Mouse (Mus musculus) heart, embryonic 15.5 days (tissue): ENCODE results near the gene Qprt. TPM values are rescaled to one million over a fixed set of nuclear protein-coding genes. Genes with fewer than 3 reads are reported as not detected.
A peak's percentile ranks its signal among the peaks of the same experiment; 100 is the strongest.

Experiments
- ATAC-seq: fragments of 200-750 bp; cut with Nextera tagmentation; replicated peaks from 2 replicates; pipeline ENCODE4 v1.8.0; 2017; ENCODE audit warnings: low read depth, moderate TSS enrichment; ENCODE audit not compliant: insufficient number of reproducible peaks, insufficient read depth, low FRiP score
- H3K27ac ChIP-seq: fragments of 300-500 bp; sonication (generic); 2 replicates; pipeline ENCODE4 v1.5.1; 2015; ENCODE audit warnings: mild to moderate bottlenecking, inconsistent platforms
- H3K27me3 ChIP-seq: fragments of 300-500 bp; sonication (generic); 2 replicates; pipeline ENCODE4 v1.6.1; 2015; ENCODE audit warnings: inconsistent platforms
- H3K36me3 ChIP-seq: fragments of 300-500 bp; sonication (generic); 2 replicates; pipeline ENCODE4 v1.6.1; 2015; ENCODE audit warnings: mild to moderate bottlenecking, inconsistent platforms
- H3K4me1 ChIP-seq: fragments of 300-500 bp; sonication (generic); replicated peaks from 2 replicates; pipeline ENCODE4 v1.6.1; 2015; ENCODE audit warnings: inconsistent platforms
- H3K4me2 ChIP-seq: fragments of 300-500 bp; sonication (generic); 2 replicates; pipeline ENCODE4 v1.6.1; 2015; ENCODE audit warnings: inconsistent platforms, mild to moderate bottlenecking, moderate library complexity
- H3K4me3 ChIP-seq: fragments of 300-500 bp; sonication (generic); 2 replicates; pipeline ENCODE4 v1.5.1; 2015; ENCODE audit warnings: mild to moderate bottlenecking, inconsistent platforms
- H3K9ac ChIP-seq: fragments of 300-500 bp; sonication (generic); 2 replicates; pipeline ENCODE4 v1.6.1; 2015; ENCODE audit warnings: mild to moderate bottlenecking, inconsistent platforms
- H3K9me3 ChIP-seq: fragments of 300-500 bp; sonication (generic); replicated peaks from 2 replicates; pipeline ENCODE4 v1.6.1; 2016; ENCODE audit warnings: inconsistent platforms
- WGBS: fragments of 180-500 bp; shearing (Covaris S2); methylation state at CpG from one replicate; pipeline ENCODE4 v1.1.7; 2015; ENCODE audit warnings: mixed read lengths; 5-methylcytosine and 5-hydroxymethylcytosine counted together
- polyA plus RNA-seq: library from polyadenylated mRNA; unstranded; fragments of >200 nt; fragmentation: Nextera tagmentation; extraction: Ambion mirVana; gene quantifications from 2 replicates; pipeline ENCODE4 v1.2.1, GENCODE M21; 2015

The Qprt gene
- 1.8 and 2.6 TPM in 2 replicates for polyA plus RNA-seq

DNA sequence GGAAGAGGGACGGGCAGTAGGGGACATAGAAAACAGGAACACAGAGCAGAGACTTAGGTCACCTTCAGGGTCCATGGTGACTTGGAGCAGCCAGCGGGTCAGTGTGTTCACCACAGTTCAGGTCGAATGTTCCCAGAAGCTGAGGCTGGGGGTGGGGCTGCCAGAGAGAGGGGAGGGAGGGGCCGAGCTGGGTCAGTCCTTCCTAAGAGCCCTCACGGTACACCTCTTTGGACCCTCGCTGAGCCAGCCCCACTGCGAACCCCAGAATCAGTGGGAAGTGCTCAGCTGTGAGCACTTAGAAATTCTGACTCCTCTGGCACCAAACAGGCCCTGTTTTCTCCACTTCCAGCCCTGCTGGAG, at the start of gene Qprt:
TSS of gene Qprt (minus strand) at position 316 of the 360 bp plus-strand sequence.
- Histone ChIP-seq H3K4me1 (peaks cover 15% of the 10 kb centered on the region), H3K36me3 (no peaks in the 10 kb centered on the region), H3K9ac (peak within 1 kb of the TSS; percentile 19; the same call in 1 of the 2 replicates), H3K4me3 (0 out of 2 replicates have a peak within 1 kb of the TSS, but pooled peaks have one; percentile 4), H3K4me2 (peak within 1 kb of the TSS; percentile 23), H3K27ac (no peak within 1 kb of the TSS), H3K9me3 (no peaks in the 10 kb centered on the region; the same call in 1 of the 2 replicates), H3K27me3 (peaks cover 7% of the 10 kb centered on the region; the same call in 1 of the 2 replicates)
- 0 out of 2 replicates have a peak, but pooled peaks have one; percentile 37 for ATAC-seq
- WGBS, result 14% methylated on average over 7 of the region's 7 CpGs

DNA sequence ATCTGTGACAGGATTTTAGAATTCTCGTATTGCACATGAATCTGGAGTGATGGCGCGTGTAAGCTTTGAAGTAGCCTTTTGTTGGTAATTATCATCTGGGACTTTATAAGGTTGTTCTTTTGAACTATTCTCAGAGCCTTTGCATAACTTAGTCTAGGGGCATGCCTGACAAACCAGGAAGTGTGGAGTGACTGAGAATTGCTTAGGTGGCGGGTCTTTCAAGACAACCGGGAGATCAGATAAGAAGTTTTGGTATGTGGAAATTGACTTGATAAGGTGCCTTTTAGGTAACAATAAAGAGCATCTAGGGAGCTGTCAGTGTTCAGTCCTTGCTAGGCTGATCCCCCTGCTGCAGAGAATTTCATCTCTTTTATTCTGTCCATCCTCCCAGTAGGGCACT, 44.5 kb upstream of the Qprt start:
- no peaks in the 10 kb centered on the region for H3K27me3 ChIP-seq
- no peaks in the 10 kb centered on the region for H3K9me3 ChIP-seq
- 74% methylated on average over 5 of the region's 5 CpGs for WGBS
- no peak for ATAC-seq
- H3K4me3 ChIP-seq, result no peak overlapping the region
- no peak overlapping the region for H3K27ac ChIP-seq
- no peak overlapping the region for H3K4me2 ChIP-seq
- H3K9ac ChIP-seq, result no peak overlapping the region
- no peaks in the 10 kb centered on the region for H3K36me3 ChIP-seq
- H3K4me1 ChIP-seq, result no peaks in the 10 kb centered on the region

DNA sequence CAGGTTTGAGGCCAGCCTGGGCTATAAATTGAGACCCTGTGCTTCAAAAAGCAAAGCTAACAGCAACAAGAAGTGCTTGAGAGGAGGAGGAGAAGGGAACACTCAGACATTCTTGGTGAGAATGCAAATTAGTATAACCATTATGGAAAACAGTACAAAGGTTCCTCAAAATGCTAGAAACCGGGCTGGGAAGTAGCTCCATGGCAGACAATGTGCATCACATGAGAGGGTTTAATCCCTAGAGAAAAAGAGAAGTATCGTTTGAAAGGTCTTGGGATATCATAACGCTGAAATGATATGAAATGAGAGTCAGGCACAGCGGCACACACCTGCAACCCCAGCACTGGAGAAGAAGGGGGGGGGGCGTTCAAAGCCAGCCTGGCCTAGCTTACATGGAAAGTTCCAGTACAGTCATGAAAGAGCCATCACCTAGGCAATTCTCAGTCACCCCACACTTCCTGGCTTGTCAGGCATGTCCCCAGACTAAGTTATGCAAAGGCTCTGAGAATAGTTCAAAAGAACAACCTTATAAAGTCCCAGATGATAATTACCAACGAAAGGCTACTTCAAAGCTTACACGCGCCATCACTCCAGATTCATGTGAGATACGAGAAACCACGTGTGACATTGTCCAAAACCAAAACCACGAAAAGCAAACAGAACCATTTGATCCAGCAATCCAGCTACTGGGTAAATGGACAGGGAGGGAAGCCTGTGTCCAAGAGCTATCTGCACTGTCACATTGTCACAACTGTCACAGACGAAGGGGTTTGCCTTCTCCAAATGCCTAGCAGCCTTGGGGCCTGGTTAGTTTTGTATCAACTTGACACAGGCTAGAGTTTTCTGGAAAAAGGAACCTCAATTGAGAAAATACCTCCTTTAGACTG, 43.8 kb upstream of the Qprt start:
- H3K4me3 ChIP-seq, result no peak overlapping the region
- ATAC-seq, result no peak
- H3K27ac ChIP-seq, result no peak overlapping the region
- H3K4me2 ChIP-seq, result no peak overlapping the region
- no peaks in the 10 kb centered on the region for H3K4me1 ChIP-seq
- H3K36me3 ChIP-seq, result no peaks in the 10 kb centered on the region
- 78% methylated on average over 12 of the region's 12 CpGs for WGBS
- no peaks in the 10 kb centered on the region for H3K27me3 ChIP-seq
- no peak overlapping the region for H3K9ac ChIP-seq
- H3K9me3 ChIP-seq, result no peaks in the 10 kb centered on the region

DNA sequence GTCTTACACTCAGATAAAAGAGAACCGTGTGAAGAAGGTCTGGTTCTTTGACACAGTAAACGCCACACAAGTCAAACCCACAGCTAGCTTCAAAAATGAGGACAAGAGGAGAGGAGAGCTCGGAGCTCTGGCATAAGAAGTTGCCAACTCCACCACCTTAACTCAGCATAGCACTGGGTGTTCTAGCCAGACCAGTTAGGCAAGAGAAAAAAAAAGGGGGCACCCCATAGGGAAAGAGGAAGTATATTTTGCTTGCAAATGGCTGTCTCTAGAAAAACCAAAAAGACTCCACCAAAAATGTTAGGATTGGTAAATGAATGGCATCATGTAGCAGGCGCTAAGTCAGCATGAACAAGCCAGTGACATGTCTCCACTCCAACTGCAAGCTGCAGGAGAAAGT, 42.0 kb upstream of the Qprt start:
- no peak overlapping the region for H3K4me2 ChIP-seq
- no peak for ATAC-seq
- 72% methylated on average over 4 of the region's 4 CpGs for WGBS
- no peaks in the 10 kb centered on the region for H3K4me1 ChIP-seq
- no peaks in the 10 kb centered on the region for H3K27me3 ChIP-seq
- no peaks in the 10 kb centered on the region for H3K9me3 ChIP-seq
- H3K4me3 ChIP-seq, result no peak overlapping the region
- H3K9ac ChIP-seq, result no peak overlapping the region
- H3K36me3 ChIP-seq, result no peaks in the 10 kb centered on the region
- no peak overlapping the region for H3K27ac ChIP-seq

DNA sequence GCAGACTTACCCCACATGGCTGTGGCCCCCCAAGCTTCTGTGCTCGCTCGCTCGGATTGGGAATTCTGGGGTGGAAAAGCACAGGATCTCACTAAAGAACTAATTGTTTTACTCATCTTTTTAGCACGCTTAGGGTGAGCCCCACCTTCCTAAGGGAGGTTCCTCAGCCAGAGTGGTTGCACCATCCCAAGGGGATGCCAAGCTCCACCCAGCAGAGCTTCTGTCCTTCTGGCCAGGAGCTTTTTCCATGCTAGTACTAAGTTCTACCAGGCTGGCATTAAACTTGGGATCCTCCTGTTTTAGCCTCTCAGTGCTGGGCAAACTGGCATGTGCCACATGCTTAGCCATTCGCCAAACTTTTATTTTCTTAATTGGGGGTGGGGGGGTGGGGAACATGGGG, 40.5 kb upstream of the Qprt start:
- no peaks in the 10 kb centered on the region for H3K4me1 ChIP-seq
- no peak overlapping the region for H3K9ac ChIP-seq
- no peak overlapping the region for H3K27ac ChIP-seq
- no peaks in the 10 kb centered on the region for H3K36me3 ChIP-seq
- WGBS, result 80% methylated on average over 5 of the region's 5 CpGs
- no peak overlapping the region for H3K4me3 ChIP-seq
- H3K9me3 ChIP-seq, result no peaks in the 10 kb centered on the region
- ATAC-seq, result no peak
- no peaks in the 10 kb centered on the region for H3K27me3 ChIP-seq
- no peak overlapping the region for H3K4me2 ChIP-seq

DNA sequence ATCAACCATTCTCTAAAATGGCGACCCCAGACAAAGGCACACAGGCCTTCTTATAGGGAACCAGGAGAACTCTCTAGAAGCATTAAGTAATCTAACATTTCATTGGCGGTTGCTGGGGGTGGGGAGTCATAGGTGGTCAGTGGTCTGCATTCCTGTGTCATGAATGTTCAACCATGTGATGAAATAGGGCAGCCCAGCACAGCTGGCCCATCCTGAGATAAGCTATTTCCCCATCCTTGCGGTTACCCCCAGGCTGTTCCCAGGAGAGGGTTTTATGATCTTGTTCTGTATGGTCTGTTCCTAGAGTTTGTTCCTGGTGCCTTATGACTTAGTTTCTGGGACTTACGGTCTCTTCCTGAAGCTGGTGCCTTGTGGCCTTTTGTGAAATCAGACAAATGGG, 35.5 kb upstream of the Qprt start:
- Histone ChIP-seq H3K4me2 (no peak overlapping the region), H3K4me1 (peaks cover 4% of the 10 kb centered on the region), H3K27ac (no peak overlapping the region), H3K9ac (no peak overlapping the region), H3K9me3 (no peaks in the 10 kb centered on the region), H3K27me3 (no peaks in the 10 kb centered on the region), H3K4me3 (no peak overlapping the region), H3K36me3 (no peaks in the 10 kb centered on the region)
- WGBS, result 74% methylated on average over 4 of the region's 4 CpGs
- ATAC-seq, result no peak

DNA sequence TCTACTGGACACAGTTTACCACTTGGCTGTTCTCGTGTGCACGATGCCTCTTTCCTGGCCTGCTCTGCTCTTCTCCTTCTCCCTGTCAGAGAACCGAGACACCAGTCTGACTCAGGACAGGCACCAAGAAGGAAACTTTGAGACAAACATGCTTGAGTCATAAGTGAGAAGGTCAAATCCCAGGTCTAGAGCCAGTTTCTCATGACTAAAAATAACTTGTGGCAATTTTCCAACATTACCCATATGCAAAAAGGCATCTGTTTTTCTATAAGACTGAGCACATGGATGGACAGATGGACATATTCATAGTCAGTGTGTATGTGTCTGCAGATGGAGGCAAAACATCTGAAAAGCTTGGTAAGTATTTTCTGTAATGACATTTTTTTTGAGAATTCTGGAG, 31.5 kb upstream of the Qprt start:
- Histone ChIP-seq H3K9me3 (no peaks in the 10 kb centered on the region), H3K4me2 (no peak overlapping the region), H3K4me3 (no peak overlapping the region), H3K27me3 (no peaks in the 10 kb centered on the region), H3K4me1 (peaks cover 4% of the 10 kb centered on the region), H3K36me3 (no peaks in the 10 kb centered on the region), H3K9ac (no peak overlapping the region), H3K27ac (peak overlapping the region; percentile 10; the same call in 1 of the 2 replicates)
- ATAC-seq, result no peak
- WGBS, result 28% methylated on average over 3 of the region's 3 CpGs

DNA sequence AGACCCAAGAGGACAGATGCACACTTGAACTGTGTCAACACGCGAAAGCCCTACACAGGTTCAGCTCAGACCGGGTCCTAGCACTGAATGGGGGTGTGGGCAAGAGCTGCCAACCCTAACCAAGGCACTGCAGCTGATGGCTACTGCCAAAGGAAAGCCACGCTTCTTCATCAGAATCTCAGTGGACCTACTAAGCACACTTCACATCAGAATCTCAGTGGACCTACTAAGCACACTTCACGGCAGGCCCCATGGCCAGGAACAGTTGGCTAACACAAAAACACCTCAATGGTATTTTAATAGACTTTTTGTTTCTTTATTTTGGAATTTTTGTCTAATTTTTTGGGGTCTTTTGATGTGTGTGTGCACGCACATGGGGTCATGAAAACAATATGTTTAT, 30.4 kb upstream of the Qprt start:
- Histone ChIP-seq H3K4me3 (no peak overlapping the region), H3K27me3 (no peaks in the 10 kb centered on the region), H3K27ac (no peak overlapping the region), H3K4me2 (no peak overlapping the region), H3K36me3 (no peaks in the 10 kb centered on the region), H3K9ac (no peak overlapping the region), H3K9me3 (no peaks in the 10 kb centered on the region), H3K4me1 (peaks cover 11% of the 10 kb centered on the region)
- ATAC-seq, result no peak
- WGBS, result 87% methylated on average over 6 of the region's 6 CpGs

DNA sequence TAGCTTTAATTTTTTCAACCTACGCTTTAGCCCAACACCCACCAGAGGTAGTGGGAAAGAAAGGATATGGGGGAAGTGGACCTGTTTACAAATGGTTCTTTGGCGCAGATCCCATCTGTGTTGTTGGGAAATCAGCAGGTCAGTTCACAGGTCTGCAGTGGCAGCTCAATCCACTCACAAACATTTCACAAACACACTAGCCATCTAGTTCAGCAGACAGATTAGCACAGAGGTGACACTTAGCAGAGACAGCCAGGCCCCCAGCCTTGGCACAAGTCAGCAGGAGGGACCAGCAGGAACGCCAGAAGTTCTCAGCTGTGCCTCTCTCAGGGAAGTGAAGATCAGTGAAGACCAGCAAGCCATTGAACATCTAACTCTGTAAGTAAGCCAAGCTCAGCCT, 25.9 kb upstream of the Qprt start:
- H3K27ac ChIP-seq, result no peak overlapping the region
- H3K4me1 ChIP-seq, result peaks cover 8% of the 10 kb centered on the region; the same call in 1 of the 2 replicates
- H3K9ac ChIP-seq, result no peak overlapping the region
- H3K4me3 ChIP-seq, result no peak overlapping the region
- H3K36me3 ChIP-seq, result no peaks in the 10 kb centered on the region
- H3K27me3 ChIP-seq, result no peaks in the 10 kb centered on the region
- WGBS, result 43% methylated on average over 3 of the region's 3 CpGs
- ATAC-seq, result no peak
- H3K9me3 ChIP-seq, result no peaks in the 10 kb centered on the region
- no peak overlapping the region for H3K4me2 ChIP-seq

DNA sequence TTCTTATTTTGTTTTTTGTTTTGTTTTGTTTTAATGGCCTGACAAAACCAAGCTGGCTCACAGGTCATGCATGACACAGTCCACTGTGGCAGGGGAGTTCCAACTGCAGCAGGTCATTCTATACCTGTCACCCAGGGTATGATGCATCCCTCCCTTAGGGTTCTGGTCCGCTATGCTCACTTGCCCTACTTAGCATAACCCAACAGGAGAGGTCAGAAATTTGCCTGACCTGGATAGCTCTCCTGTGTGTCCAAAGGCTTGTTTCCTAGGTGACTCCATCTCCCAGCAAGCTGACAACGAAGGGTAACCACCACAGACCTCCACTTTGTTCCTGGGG, 24.2 kb upstream of the Qprt start:
- WGBS, result 70% methylated on average over 2 of the region's 2 CpGs
- ATAC-seq, result no peak

DNA sequence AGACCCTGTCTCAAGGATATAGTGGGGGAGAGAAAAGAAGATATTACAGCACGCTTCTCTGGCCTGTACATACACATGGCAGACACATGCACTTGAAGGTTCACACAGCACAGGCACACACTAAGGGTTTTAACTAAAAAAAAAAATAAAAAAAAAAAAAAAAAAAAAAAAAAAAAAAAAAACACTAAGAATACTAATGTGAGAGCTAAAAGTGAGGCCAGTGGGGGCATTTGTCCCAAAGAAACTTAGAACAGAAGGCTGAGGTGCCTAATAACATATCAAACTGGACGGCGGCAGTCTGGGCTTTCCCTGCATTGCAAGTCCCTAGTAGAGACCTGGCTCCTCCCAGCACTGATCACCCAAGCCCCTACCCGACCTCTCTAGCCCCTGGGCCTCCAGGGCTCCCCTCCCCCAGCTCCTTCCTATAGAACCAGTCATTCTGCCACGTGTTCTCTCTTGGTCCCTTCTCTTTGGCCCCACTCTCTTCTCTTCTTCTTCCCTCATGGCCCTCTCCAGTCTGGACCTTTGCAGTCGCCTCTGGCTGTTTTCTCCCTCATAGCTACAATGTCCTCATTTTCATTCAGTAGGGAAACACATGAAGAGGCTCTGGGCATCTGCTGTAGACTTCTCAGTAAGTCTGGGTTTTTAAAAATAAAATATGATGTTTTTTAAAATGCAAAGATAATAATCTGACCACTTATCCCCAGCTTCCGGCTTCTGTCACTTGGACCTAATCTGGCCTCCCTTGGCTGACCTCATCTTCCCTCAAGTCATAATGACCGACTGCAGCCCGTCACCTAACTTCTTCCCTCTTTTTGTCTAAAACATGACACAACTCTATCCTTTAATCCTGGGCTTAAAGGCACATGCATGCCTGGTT, 23.6 kb upstream of the Qprt start:
- peaks cover 8% of the 10 kb centered on the region; the same call in 1 of the 2 replicates for H3K4me1 ChIP-seq
- no peaks in the 10 kb centered on the region for H3K9me3 ChIP-seq
- no peak overlapping the region for H3K27ac ChIP-seq
- no peaks in the 10 kb centered on the region for H3K36me3 ChIP-seq
- ATAC-seq, result no peak
- no peaks in the 10 kb centered on the region for H3K27me3 ChIP-seq
- WGBS, result 50% methylated on average over 9 of the region's 9 CpGs
- no peak overlapping the region for H3K4me2 ChIP-seq
- no peak overlapping the region for H3K9ac ChIP-seq
- H3K4me3 ChIP-seq, result no peak overlapping the region

More for the DNA sequence above, 24.2 kb upstream of the Qprt start:
- Histone ChIP-seq H3K27me3 (no peaks in the 10 kb centered on the region), H3K36me3 (no peaks in the 10 kb centered on the region), H3K9ac (no peak overlapping the region), H3K4me2 (no peak overlapping the region), H3K4me3 (no peak overlapping the region), H3K4me1 (peaks cover 8% of the 10 kb centered on the region; the same call in 1 of the 2 replicates), H3K9me3 (no peaks in the 10 kb centered on the region), H3K27ac (no peak overlapping the region)
